Mouse (Mus musculus) erythroblast, embryonic 14.5 days (primary cell): Measurements from ENCODE around the gene Mei1. TPM values are rescaled to one million over a fixed set of nuclear protein-coding genes. Genes with fewer than 3 reads are reported as not detected.
A peak's percentile ranks its signal among the peaks of the same experiment; 100 is the strongest.

Experiments
- H3K27me3 ChIP-seq: 2 replicates; pipeline ENCODE4 v1.6.1; 2012; ENCODE audit warnings: inconsistent platforms; ENCODE audit not compliant: control insufficient read depth
- H3K36me3 ChIP-seq: 2 replicates; pipeline ENCODE4 v1.6.1; 2012; ENCODE audit warnings: mild to moderate bottlenecking, inconsistent platforms; ENCODE audit not compliant: control insufficient read depth
- H3K4me1 ChIP-seq: 2 replicates; pipeline ENCODE4 v1.6.1; 2012; ENCODE audit warnings: inconsistent platforms; ENCODE audit not compliant: control insufficient read depth
- H3K4me3 ChIP-seq: replicated peaks from 2 replicates; pipeline ENCODE3; 2012; ENCODE audit warnings: moderate library complexity, mild to moderate bottlenecking, inconsistent platforms
- H3K9me3 ChIP-seq: 2 replicates; pipeline ENCODE4 v1.6.1; 2012; ENCODE audit warnings: low read length, inconsistent platforms, mixed read lengths; ENCODE audit not compliant: control insufficient read depth
- GATA1 ChIP-seq: IDR thresholded peaks from 2 replicates; pipeline ENCODE4 v1.6.1; 2012; ENCODE audit warnings: low read length, inconsistent platforms, mixed read lengths
- TAL1 ChIP-seq: IDR thresholded peaks from 3 replicates; pipeline ENCODE4 v1.6.1; 2012; ENCODE audit warnings: low read length, inconsistent platforms, mixed read lengths
- polyA plus RNA-seq: library from polyadenylated mRNA; stranded (reverse); fragments of >175 nt; gene quantifications from 2 replicates; pipeline ENCODE4 v1.2.3, GENCODE M21; 2012

The Mei1 gene
- polyA plus RNA-seq, 1 experiment = not detected

- H3K4me3 ChIP-seq = no peak overlapping the region
- peaks cover 64% of the 10 kb centered on the region for H3K4me1 ChIP-seq
Observed at GRCm38 (mm10) chr15:82156902-82157301, 87.1 kb downstream of the Mei1 start.

GRCm38 (mm10) chr15:82158243-82159035, 88.6 kb downstream of the Mei1 start:
- no peaks in the 10 kb centered on the region for H3K9me3 ChIP-seq
- TF ChIP-seq TAL1 = no peak
- no peak for TF ChIP-seq GATA1
- H3K36me3 ChIP-seq = peaks cover 52% of the 10 kb centered on the region
- peaks cover 66% of the 10 kb centered on the region for H3K4me1 ChIP-seq
- H3K4me3 ChIP-seq = no peak overlapping the region
- no peaks in the 10 kb centered on the region for H3K27me3 ChIP-seq

More at GRCm38 (mm10) chr15:82156902-82157301, 87.1 kb downstream of the Mei1 start:
- H3K27me3 ChIP-seq = no peaks in the 10 kb centered on the region
- H3K36me3 ChIP-seq = peaks cover 60% of the 10 kb centered on the region
- no peak for TF ChIP-seq TAL1
- TF ChIP-seq GATA1 = no peak
- H3K9me3 ChIP-seq = no peaks in the 10 kb centered on the region

DNA sequence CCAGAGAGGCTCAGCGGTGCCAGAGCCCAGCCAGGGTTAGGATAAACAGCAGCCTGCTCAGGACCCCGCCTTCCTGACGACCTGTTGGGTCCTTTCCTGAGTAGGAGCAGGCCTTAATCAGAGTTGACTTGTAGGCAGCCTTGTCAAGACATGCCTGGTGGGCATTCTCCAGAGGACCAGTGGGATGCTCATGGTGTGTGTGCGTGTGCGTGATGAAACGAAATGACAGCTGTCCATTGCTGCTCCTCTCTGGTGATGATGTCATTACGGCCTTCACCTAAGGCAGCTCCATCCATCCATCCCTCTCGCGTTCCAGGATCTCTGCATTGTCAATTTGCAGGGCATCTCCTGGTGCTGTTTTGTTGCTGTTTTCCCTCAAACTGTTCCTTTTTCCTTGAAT, 89.7 kb downstream of the Mei1 start:
- Histone ChIP-seq H3K36me3 (peaks cover 48% of the 10 kb centered on the region), H3K4me1 (peaks cover 73% of the 10 kb centered on the region)

GRCm38 (mm10) chr15:82160731-82161640, 91.2 kb downstream of the Mei1 start:
- Histone ChIP-seq H3K4me1 (peaks cover 81% of the 10 kb centered on the region), H3K4me3 (no peak overlapping the region), H3K9me3 (no peaks in the 10 kb centered on the region), H3K36me3 (peaks cover 40% of the 10 kb centered on the region), H3K27me3 (no peaks in the 10 kb centered on the region)
- TF ChIP-seq TAL1 (no peak), GATA1 (no peak)

More for the DNA sequence above, 89.7 kb downstream of the Mei1 start:
- H3K27me3 ChIP-seq = no peaks in the 10 kb centered on the region
- TF ChIP-seq TAL1 (no peak), GATA1 (no peak)
- H3K4me3 ChIP-seq = no peak overlapping the region
- H3K9me3 ChIP-seq = no peaks in the 10 kb centered on the region

DNA sequence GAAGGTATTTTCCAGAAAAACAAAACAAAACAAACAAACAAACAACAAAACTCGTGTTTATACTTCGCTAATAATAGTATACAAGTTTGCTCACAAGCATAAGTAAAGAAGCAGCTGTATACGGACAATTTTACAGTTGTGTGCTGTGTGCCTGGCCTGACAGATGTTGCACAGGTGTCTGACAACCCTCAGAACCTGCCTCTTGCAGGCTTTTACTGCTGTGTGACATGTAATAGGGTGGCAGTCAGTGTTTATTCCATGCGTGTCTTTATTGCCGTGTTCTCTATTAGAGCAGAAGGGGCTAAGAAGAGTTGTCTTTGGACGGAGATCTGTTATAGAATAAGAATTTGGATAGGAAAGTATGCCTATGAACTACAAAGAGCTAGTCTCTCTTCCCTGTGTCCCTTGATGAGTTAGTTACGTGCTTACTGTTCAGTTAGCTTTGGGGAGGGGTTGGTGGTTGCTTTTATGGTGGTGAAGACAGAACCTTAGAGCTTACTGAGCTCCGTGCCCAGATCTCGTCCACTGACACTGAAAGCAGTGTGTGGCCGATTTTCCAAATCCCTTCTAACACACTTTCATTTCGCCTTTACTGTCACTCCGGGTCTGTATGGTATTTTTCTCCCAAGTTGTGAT, 92.3 kb downstream of the Mei1 start:
- no peak overlapping the region for H3K4me3 ChIP-seq
- H3K27me3 ChIP-seq = no peaks in the 10 kb centered on the region
- peaks cover 39% of the 10 kb centered on the region for H3K36me3 ChIP-seq
- no peak for TF ChIP-seq GATA1
- H3K4me1 ChIP-seq = peaks cover 84% of the 10 kb centered on the region
- H3K9me3 ChIP-seq = no peaks in the 10 kb centered on the region

DNA sequence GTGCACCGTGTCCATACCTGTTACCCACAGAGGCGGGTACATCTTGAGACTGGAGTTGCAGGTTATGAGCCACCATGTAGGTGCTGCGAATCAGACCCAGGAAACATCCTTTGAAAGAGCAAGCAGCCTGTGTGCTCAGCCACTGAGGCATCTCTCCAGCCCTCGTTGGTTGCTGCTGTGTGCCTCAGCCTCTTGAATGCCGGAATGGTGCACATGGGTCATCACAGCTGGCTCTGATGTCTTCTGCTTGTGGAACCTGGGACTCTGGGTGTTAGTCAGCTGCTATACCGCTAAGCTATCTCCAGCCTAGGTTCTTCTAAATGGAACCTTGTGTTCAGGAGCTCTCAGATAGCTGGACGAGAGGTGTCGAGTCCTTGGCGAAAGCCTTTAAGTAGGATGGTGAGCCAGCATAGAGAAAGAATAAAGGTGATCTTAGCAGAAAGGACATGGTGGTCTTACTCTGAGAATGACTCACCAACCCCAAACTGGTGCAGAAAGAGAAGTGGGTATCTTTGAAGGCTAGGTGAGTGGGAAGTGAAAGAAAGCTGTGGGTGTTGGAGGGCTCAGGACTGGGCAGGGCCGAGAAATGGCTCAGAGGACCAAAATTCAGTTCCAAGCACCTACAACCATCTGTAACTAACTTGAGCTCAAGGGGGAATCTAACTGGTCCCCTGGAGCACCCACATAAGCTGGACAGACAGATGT, 93.7 kb downstream of the Mei1 start:
- Histone ChIP-seq H3K4me1 (peaks cover 87% of the 10 kb centered on the region), H3K27me3 (no peaks in the 10 kb centered on the region), H3K9me3 (no peaks in the 10 kb centered on the region), H3K36me3 (peaks cover 40% of the 10 kb centered on the region), H3K4me3 (no peak overlapping the region)
- TF ChIP-seq GATA1 (no peak), TAL1 (no peak)

DNA sequence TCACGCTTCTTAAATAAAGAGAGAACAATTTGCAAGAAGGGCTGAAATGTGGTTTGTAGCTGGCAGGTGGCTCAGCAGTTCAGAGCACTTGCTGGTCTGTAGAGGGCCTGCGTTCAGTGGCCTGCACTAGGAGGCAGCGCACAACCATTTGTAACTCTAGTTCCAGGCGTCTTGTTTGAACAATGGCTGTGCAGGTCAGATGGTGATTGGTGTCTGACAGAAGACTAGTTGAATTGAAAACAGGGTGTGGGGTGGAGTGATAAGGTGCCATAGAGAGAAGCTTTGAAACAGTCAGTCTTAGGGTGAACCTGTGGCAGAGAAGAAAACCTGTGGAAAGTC, 94.2 kb downstream of the Mei1 start:
- H3K36me3 ChIP-seq = peaks cover 41% of the 10 kb centered on the region
- TF ChIP-seq GATA1 (no peak), TAL1 (no peak)
- peaks cover 87% of the 10 kb centered on the region for H3K4me1 ChIP-seq
- no peaks in the 10 kb centered on the region for H3K27me3 ChIP-seq
- no peaks in the 10 kb centered on the region for H3K9me3 ChIP-seq
- peak overlapping the region; percentile 15 for H3K4me3 ChIP-seq

GRCm38 (mm10) chr15:82164496-82164895, 94.7 kb downstream of the Mei1 start:
- peaks cover 86% of the 10 kb centered on the region for H3K4me1 ChIP-seq
- no peaks in the 10 kb centered on the region for H3K9me3 ChIP-seq
- no peaks in the 10 kb centered on the region for H3K27me3 ChIP-seq
- peaks cover 41% of the 10 kb centered on the region for H3K36me3 ChIP-seq
- peak overlapping the region; percentile 31 for H3K4me3 ChIP-seq
- TF ChIP-seq TAL1 (no peak), GATA1 (peak; percentile 16; the same call in 1 of the 2 replicates)
